Mouse (Mus musculus) embryonic facial prominence, embryonic 12.5 days (tissue): Measurements from ENCODE around the gene Wbp1l. TPM values are rescaled to one million over a fixed set of nuclear protein-coding genes. Genes with fewer than 3 reads are reported as not detected.

Experiments used
- ATAC-seq: fragments of 200-750 bp; cut with Nextera tagmentation; 2 replicates; pipeline ENCODE4 v1.8.0; 2017; ENCODE audit not compliant: insufficient number of reproducible peaks, insufficient read depth, low FRiP score, low TSS enrichment
- H3K27ac ChIP-seq: fragments of 300-500 bp; sonication (generic); 2 replicates; pipeline ENCODE4 v1.5.1; 2016; ENCODE audit warnings: mild to moderate bottlenecking
- H3K27me3 ChIP-seq: fragments of 300-500 bp; sonication (generic); 2 replicates; pipeline ENCODE4 v1.6.1; 2016; ENCODE audit warnings: mild to moderate bottlenecking, moderate library complexity
- H3K36me3 ChIP-seq: fragments of 300-500 bp; sonication (generic); 2 replicates; pipeline ENCODE4 v1.6.1; 2016; ENCODE audit warnings: mild to moderate bottlenecking
- H3K4me1 ChIP-seq: fragments of 300-500 bp; sonication (generic); 2 replicates; pipeline ENCODE4 v1.6.1; 2016
- H3K4me2 ChIP-seq: fragments of 300-500 bp; sonication (generic); replicated peaks from 2 replicates; pipeline ENCODE4 v1.6.1; 2016; ENCODE audit warnings: mild to moderate bottlenecking, moderate library complexity
- H3K4me3 ChIP-seq: fragments of 300-500 bp; sonication (generic); 2 replicates; pipeline ENCODE4 v1.5.1; 2016; ENCODE audit warnings: mild to moderate bottlenecking
- H3K9ac ChIP-seq: fragments of 300-500 bp; sonication (generic); 2 replicates; pipeline ENCODE4 v1.6.1; 2016; ENCODE audit warnings: mild to moderate bottlenecking, moderate library complexity
- H3K9me3 ChIP-seq: fragments of 300-500 bp; sonication (generic); 2 replicates; pipeline ENCODE4 v1.6.1; 2016; ENCODE audit warnings: mild to moderate bottlenecking, moderate library complexity
- WGBS: fragments of 180-500 bp; shearing (Covaris S2); methylation state at CpG from one replicate; pipeline ENCODE4 v1.1.7; 2016; 5-methylcytosine and 5-hydroxymethylcytosine counted together
- polyA plus RNA-seq: library from polyadenylated mRNA; unstranded; fragments of >200 nt; fragmentation: Nextera tagmentation; extraction: Ambion mirVana; gene quantifications from 2 replicates; pipeline ENCODE4 v1.2.1, GENCODE M21; 2016

Wbp1l gene
- polyA plus RNA-seq, 1 experiment from 2014 or later, result 52.5 TPM

GRCm38 (mm10) chr19:46696482-46696881, 97.6 kb downstream of the Wbp1l start:
- no peak for ATAC-seq
- Histone ChIP-seq H3K27ac (no peak overlapping the region), H3K36me3 (0 out of 2 replicates have a peak, but pooled peaks cover 10% of the 10 kb centered on the region)

GRCm38 (mm10) chr19:46696943-46697342, 98.1 kb downstream of the Wbp1l start:
- H3K27ac ChIP-seq, result no peak overlapping the region
- H3K4me2 ChIP-seq, result no peak overlapping the region
- H3K27me3 ChIP-seq, result no peaks in the 10 kb centered on the region
- no peak overlapping the region for H3K9ac ChIP-seq
- no peak for ATAC-seq
- no peaks in the 10 kb centered on the region for H3K9me3 ChIP-seq
- WGBS, result 94% methylated on average over 7 of the region's 7 CpGs
- H3K36me3 ChIP-seq, result 0 out of 2 replicates have a peak, but pooled peaks cover 10% of the 10 kb centered on the region
- H3K4me1 ChIP-seq, result no peaks in the 10 kb centered on the region
- H3K4me3 ChIP-seq, result no peak overlapping the region

More at GRCm38 (mm10) chr19:46696482-46696881, 97.6 kb downstream of the Wbp1l start:
- Histone ChIP-seq H3K4me1 (no peaks in the 10 kb centered on the region), H3K4me3 (no peak overlapping the region), H3K4me2 (no peak overlapping the region), H3K9ac (no peak overlapping the region), H3K9me3 (no peaks in the 10 kb centered on the region), H3K27me3 (no peaks in the 10 kb centered on the region)
- 94% methylated on average over 8 of the region's 8 CpGs for WGBS

- Histone ChIP-seq H3K9ac (no peak overlapping the region), H3K4me3 (no peak overlapping the region), H3K4me1 (no peaks in the 10 kb centered on the region), H3K27ac (no peak overlapping the region), H3K9me3 (no peaks in the 10 kb centered on the region), H3K27me3 (no peaks in the 10 kb centered on the region), H3K4me2 (no peak overlapping the region), H3K36me3 (0 out of 2 replicates have a peak, but pooled peaks cover 10% of the 10 kb centered on the region)
- 47% methylated on average over 19 of the region's 19 CpGs for WGBS
- ATAC-seq, result no peak
These were observed 99.1 kb downstream of the Wbp1l start for GRCm38 (mm10) chr19:46697840-46698517.

GRCm38 (mm10) chr19:46699011-46699481, 100.2 kb downstream of the Wbp1l start:
- no peak for ATAC-seq
- Histone ChIP-seq H3K9ac (no peak overlapping the region), H3K27me3 (no peaks in the 10 kb centered on the region), H3K9me3 (no peaks in the 10 kb centered on the region), H3K27ac (no peak overlapping the region), H3K36me3 (0 out of 2 replicates have a peak, but pooled peaks cover 10% of the 10 kb centered on the region), H3K4me1 (no peaks in the 10 kb centered on the region), H3K4me2 (no peak overlapping the region), H3K4me3 (no peak overlapping the region)
- WGBS, result 73% methylated on average over 10 of the region's 10 CpGs

GRCm38 (mm10) chr19:46701156-46701555, 102.3 kb downstream of the Wbp1l start:
- Histone ChIP-seq H3K36me3 (0 out of 2 replicates have a peak, but pooled peaks cover 7% of the 10 kb centered on the region), H3K4me1 (no peaks in the 10 kb centered on the region)
- ATAC-seq, result no peak

GRCm38 (mm10) chr19:46705779-46706495, 107.1 kb downstream of the Wbp1l start:
- no peaks in the 10 kb centered on the region for H3K9me3 ChIP-seq
- 0 out of 2 replicates have a peak, but pooled peaks cover 10% of the 10 kb centered on the region for H3K36me3 ChIP-seq
- ATAC-seq, result no peak
- H3K27me3 ChIP-seq, result no peaks in the 10 kb centered on the region
- no peak overlapping the region for H3K27ac ChIP-seq
- H3K9ac ChIP-seq, result no peak overlapping the region
- no peak overlapping the region for H3K4me2 ChIP-seq
- WGBS, result 50% methylated on average over 7 of the region's 7 CpGs
- peaks cover 5% of the 10 kb centered on the region; the same call in 1 of the 2 replicates for H3K4me1 ChIP-seq
- no peak overlapping the region for H3K4me3 ChIP-seq

More at GRCm38 (mm10) chr19:46701156-46701555, 102.3 kb downstream of the Wbp1l start:
- no peaks in the 10 kb centered on the region for H3K27me3 ChIP-seq
- WGBS, result 84% methylated on average over 9 of the region's 9 CpGs
- H3K4me3 ChIP-seq, result no peak overlapping the region
- H3K4me2 ChIP-seq, result no peak overlapping the region
- H3K9ac ChIP-seq, result no peak overlapping the region
- no peak overlapping the region for H3K27ac ChIP-seq
- H3K9me3 ChIP-seq, result no peaks in the 10 kb centered on the region

GRCm38 (mm10) chr19:46706540-46707295, 107.8 kb downstream of the Wbp1l start:
- H3K4me2 ChIP-seq, result peak overlapping the region; percentile 64
- H3K27me3 ChIP-seq, result no peaks in the 10 kb centered on the region
- H3K4me3 ChIP-seq, result peak overlapping the region; percentile 47
- H3K4me1 ChIP-seq, result peaks cover 5% of the 10 kb centered on the region; the same call in 1 of the 2 replicates
- H3K9ac ChIP-seq, result no peak overlapping the region
- no peak for ATAC-seq
- H3K27ac ChIP-seq, result no peak overlapping the region
- 74% methylated on average over 9 of the region's 9 CpGs for WGBS
- no peaks in the 10 kb centered on the region for H3K9me3 ChIP-seq
- 0 out of 2 replicates have a peak, but pooled peaks cover 5% of the 10 kb centered on the region for H3K36me3 ChIP-seq

Other genes starting within 250 kb of the Wbp1l start
- 2.2 and 2.3 TPM in 2 replicates for gene 2310034G01Rik, start 248.8 kb upstream of the Wbp1l start, polyA plus RNA-seq
- gene Actr1a, start 203.3 kb upstream of the Wbp1l start, polyA plus RNA-seq, result 157 and 161 TPM in 2 replicates
- 44.9 and 47.6 TPM in 2 replicates for gene Sufu, start 202.2 kb upstream of the Wbp1l start, polyA plus RNA-seq
- 22.4 and 23.5 TPM in 2 replicates for gene Trim8, start 97.4 kb upstream of the Wbp1l start, polyA plus RNA-seq
- gene Arl3, start 25.9 kb upstream of the Wbp1l start, polyA plus RNA-seq, result 191 TPM in 2 replicates
- 23.4 and 23.6 TPM in 2 replicates for gene Sfxn2, start 25.7 kb upstream of the Wbp1l start, polyA plus RNA-seq
- 0.26 TPM in 1 of 2 replicates, not detected in the other for gene Cyp17a1, start 74.1 kb downstream of the Wbp1l start, polyA plus RNA-seq
- gene Borcs7, start 90.8 kb downstream of the Wbp1l start, polyA plus RNA-seq, result 16.1 TPM in 2 replicates
- 28.5 and 30.4 TPM in 2 replicates for gene As3mt, start 108.4 kb downstream of the Wbp1l start, polyA plus RNA-seq
- gene Cnnm2, start 162.5 kb downstream of the Wbp1l start, polyA plus RNA-seq, result 4.9 and 5.4 TPM in 2 replicates